Mouse (Mus musculus): Measurements from ENCODE around the gene Gm20509.
"Not testable (repeated sequence)": the region's sequence is repeated elsewhere in the genome, so short reads cannot be mapped to it uniquely, and the experiment has no call there.

Gm20509 gene

DNA sequence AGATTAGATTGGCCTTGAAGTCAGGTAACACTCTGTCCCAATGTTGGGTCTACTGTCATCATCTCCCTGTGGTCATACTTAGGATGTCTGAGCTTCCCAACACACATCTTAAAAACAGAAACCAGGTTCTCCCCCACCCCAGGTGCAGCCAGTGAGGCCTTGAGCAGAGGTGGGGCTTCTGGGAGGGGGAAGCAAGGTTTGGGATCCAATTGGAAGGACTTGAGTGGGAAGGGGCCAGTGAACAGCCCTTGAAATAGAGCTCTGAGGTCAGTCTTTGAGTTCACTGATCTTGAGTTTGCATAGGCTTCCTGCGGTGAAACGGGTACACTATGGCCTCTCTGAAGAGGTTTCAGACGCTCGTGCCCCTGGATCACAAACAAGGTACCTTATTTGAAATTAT, at the start of gene Gm20509:
Gm20509 (plus strand) TSS at position 290 of the 400 bp plus-strand sequence.
- DNase-seq (ENCODE audit: low spot score): no peak

DNA sequence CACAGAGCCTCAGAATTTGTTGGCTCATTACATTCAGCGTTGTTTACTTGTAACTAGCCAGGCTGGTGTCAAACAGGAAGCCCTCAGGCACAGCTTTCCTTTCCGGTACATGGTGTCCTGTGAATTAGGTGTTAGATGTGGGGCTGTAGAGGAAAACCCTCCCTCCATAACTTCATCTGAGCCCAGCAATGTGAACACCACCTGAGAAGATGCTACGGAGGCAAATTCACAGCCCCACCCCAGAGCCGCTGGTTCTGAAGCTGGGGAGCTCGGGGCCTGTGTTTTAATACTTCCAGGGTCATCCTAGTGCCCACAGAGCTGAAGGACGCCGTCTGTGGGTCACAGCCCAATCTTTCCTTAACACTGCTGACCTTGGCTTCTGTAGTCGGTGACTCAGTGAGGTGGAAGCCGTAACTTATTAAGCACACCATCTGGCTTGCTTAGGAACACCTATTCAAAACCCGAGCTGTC, 46.8 kb upstream of the Gm20509 start:
- DNase-seq (ENCODE audit: low spot score): peak; percentile 21

DNA sequence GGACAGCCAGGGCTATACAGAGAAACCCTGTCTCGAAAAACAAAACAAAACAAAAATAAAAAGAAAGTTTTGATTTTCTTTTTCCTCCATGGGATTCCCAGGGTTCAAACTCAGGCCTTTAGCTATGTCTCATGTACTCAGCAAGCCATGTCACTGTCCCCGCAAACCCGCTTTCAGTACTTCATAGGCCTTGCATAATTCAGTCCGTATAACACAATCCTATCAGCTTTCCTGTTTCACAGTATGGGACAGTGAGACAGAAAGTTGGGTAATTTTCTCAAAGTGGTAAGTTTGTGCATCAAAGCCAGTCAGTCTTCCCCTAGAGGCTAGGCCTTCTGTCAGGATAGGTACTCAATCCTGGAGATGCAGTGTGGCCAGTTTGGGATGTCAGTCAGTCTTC, 43.0 kb upstream of the Gm20509 start:
- no peak for DNase-seq (ENCODE audit: low spot score)

DNA sequence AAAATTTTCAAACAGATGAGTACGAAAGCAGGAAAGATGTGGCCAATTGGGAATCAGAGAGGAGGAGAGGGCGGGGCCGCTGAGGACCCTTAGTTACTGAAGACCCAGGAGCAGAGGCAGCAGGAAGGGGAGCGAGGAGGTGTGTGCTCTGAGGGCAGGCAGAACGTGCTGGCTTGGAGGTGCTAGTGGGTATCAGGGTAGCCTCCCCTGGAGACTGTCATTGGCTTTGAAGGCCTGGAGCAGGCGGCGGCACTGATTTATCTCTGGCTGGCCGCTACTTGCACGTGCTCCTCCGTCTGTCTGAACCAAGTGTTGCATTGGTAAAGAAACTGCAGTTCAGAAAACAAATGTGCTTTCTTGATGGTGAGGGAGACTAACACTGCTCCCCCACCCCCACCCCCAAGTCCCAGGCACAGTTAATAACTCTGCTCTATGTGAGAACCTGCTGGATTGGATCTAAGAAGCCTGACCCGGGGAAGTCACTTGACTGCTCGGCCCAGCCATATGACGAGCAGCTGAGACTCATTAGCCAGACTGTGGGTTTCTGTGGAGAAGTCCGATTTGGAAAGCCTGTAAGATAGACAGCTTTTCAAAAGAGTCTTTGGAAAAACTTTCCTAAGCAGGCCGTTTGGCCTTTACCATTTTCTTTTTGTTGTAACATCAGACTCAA, 38.5 kb upstream of the Gm20509 start:
- no peak for DNase-seq (ENCODE audit: low spot score)

DNA sequence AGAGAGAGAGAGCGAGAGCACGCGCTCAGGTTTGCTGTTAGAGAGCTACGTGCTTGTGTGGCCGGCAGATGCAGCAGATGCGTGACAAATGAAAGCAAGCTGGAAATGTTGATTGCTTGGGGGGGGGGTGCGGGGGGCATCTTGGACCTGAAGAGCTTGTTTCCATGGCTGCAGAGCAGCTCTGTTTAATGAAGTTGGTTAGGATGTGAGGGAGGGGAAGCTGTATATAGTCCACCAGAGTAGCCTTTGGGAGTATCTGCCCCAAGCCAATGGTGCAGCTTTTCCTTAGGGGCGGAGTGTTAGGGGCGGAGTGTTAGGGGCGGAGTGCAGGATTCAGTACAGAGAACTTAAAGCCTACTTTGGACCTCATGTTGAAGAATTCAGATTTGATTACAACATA, 35.2 kb upstream of the Gm20509 start:
- DNase-seq (ENCODE audit: low spot score): no peak

DNA sequence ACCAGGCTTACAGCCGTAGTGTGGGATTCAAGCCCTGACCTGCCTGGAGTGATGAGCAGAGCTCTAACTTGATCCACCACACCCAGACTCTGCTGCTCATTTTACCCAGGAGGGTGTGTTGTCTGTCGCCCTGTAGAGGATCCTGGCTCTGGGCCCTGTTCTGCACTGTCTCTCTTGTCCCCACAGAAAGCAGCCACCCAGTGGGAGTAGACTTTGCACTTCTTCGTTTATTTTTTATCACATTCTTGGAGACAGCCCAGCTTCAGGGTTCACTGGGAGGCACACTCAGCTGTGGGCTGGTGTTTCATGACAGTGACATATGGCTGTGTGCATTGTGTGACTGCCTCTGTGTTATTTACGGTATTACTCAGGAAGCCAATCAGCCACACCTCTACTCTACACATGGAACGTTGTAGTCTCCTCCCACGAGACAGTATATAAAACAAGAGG, 34.0 kb upstream of the Gm20509 start:
- no peak for DNase-seq (ENCODE audit: low spot score)

DNA sequence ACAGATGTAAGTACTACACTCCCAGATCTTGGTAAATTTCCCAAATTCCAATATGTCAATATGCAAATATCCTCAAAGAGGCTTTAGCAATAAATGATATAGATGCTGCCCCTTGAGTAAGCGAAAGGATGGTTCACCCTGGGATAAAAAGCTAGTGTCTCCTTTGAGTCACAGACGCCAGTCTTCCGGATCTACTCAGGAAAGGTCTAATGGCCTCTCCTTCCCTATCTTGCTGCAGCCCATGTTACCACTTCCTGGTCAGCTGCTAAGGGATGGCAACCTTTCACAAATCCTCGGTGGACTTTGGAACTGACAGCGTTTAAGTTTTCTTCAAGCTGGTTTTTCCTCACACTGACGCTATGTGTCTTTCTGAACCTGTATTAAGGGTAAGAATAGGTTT, 33.6 kb upstream of the Gm20509 start:
- DNase-seq (ENCODE audit: low spot score): no peak

DNA sequence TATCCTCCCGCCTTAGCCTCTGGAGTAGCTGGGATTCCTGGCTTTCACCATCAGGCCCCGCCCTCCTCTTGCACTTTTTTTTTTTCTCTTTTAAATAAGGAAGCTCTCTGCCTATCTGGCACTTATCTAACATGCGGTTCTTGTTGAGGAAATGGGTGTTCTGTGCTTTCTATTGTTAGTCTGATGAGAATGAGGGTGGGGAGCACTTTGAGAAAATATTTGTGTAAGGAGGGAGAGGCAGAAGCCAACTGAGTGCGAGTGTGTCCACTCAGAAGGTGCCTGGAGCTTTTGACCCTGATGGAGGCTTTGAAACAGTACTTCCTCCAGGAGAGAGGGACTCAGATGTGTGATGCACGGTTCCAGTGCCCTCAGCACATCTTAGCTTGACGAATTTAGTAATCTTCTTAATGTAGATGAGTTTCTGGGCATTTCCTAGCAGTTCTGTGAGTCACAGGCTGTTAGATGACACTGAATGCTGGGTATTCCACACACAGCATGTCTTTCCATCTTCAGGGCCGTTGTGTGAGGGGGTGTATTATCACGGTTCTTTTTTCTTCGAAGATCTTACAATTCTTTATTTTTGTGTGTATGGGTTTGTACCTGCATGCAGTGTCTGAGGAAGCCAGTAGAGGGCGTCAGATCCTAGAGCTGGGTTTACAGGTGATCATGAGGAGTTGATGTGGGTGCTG, 31.2 kb upstream of the Gm20509 start:
- no peak for DNase-seq (ENCODE audit: low spot score)

DNA sequence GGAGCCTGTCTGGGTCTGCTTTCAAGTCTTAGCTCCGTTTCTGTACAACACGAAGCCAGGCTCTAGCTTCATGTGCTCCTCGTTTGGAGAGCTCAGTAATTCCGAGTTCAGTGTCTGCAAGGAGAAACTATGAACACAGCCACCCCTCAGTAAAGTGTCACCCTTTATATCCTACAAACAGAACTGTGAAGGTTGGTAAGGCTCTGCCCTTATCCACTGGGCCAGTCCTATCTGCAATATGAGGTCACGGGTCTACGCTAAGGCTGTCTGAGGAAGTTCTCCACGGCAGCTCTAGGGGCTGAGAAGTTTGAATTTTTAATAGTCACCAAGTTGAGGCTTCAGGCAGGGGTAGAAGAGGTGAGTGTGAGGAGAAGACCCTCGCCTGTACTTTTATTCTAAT, 29.8 kb upstream of the Gm20509 start:
- no peak for DNase-seq (ENCODE audit: low spot score)

DNA sequence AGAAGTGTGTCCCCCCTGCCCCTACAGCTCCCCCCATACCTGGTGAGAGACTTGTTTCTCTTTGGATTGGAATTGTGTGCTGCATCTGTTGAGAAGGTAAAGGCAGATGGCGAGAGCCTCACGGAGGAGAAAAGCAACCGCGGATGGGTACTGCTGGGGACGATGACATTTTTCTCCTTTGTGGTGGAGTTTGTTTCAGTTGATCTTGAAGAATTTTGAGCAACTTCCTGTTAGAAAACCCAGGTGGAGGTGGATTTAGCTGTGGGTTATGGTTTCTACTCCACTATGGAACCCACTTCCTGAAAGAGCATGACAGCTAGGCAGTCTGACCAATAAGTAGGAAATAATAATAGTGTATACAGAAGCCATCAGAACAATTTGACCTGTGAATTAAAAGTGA, 29.1 kb upstream of the Gm20509 start:
- DNase-seq (ENCODE audit: low spot score): no peak

DNA sequence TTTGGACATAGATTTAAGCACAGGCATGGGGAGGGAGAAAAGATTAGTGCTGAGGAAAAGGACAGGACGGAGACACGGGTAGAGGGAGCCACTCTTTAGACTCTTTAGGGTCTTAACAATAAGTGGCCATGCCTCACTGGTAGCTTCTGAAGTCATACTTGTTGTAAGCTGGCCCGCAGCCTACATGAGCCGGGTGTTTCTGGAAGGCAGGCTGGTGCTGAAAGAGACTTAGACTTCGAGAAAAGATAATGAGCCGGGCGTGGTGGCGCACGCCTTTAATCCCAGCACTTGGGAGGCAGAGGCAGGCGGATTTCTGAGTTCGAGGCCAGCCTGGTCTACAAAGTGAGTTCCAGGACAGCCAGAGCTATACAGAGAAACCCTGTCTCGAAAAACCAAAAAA, 22.9 kb upstream of the Gm20509 start:
- DNase-seq (ENCODE audit: low spot score): not testable (repeated sequence)

DNA sequence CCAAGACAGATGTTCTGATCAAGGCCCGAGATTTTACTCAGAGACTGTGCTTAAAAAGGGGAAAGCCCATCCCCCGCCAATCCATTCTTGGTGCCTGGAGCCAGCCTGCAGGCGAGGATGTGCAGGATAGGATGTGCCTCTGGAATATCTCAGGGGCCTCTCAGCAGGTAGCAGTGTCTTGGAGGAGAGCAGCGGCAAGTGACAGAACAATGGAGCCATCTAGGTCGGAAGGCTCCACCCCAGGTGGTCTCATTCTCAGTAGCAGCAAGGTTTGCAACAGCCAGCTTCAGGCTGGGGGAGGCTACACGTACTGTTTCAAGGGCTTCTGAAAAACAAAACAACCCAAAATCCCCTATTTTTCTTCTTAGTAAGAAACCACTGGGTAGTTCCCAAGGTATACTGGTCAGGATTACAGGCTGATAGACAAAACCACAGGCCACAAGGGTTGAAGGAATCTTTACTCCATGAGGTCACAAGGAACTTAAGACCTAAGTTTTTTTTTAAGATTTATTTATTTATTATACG, 22.4 kb upstream of the Gm20509 start:
- DNase-seq (ENCODE audit: low spot score): no peak

DNA sequence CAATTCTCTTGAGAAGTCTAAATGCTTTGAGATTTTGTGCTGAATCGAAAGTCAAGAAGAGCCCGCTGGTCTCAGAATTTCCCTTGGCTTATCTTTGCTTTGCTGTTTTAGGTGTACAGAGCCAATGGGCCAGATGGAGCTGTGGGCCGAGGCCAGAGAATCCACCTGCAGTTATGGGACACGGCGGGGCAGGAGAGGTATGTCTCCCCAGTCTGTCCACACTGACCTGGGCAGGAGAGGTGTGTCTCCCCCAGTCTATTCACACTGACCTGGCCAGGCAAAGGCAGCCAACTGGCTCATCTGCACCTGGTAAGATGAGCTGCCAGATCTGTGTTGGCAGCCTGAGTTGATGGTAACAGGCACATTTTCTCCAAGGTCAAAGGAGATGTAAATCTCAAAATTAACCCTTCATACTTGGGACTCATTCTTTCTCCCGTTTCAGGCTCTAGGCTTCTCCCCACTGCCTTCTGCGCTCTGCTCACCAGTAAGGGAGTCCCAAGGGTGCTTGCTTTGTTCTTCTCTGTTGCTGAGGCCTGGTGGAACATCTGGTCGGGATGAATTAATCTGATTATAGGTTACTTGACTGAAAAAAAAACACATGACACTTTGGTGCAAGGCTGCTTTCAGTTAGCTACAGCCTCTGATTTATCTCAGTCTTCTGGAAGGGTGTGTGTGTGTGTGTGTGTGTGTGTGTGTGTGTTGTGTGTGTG, 19.8 kb upstream of the Gm20509 start:
- DNase-seq (ENCODE audit: low spot score): no peak

DNA sequence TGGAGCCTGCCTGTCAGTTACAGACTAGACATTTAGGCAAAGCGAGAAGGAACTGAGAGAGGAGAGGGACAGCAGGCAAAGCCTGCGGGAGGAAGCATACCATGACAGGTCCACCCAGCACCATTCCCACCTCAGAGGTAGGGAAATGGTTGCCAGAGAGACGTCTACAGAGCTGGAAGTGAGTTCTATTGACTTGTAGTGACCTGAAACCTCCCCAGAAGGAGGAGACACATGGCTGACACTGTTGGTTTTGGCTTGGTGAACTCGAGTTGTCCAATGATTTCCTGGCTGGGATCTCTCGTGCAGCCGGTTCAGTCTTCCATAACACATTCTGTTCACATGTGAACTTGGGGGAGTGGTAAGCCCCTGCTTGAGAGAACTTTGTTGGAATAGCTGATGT, 18.3 kb upstream of the Gm20509 start:
- DNase-seq (ENCODE audit: low spot score): no peak

DNA sequence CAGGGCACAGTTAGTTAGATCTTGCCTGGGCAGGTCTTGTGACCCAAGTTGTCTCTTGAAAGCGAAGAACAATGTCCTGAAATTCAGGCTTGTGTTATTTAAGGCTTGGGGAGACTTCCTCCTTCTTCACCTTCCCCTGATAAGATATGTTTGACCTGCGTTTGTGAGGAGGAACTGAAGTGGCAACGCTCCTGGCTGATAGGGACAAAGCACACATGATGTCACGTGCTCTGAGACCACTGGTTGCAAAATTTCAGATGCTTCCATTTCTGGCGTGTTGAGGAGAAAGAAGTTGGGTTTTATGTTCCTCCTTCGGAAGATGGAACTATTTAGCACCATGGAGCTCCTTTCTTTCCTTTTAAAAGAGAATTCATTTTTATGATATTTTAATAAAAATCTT, 16.4 kb upstream of the Gm20509 start:
- no peak for DNase-seq (ENCODE audit: low spot score)

DNA sequence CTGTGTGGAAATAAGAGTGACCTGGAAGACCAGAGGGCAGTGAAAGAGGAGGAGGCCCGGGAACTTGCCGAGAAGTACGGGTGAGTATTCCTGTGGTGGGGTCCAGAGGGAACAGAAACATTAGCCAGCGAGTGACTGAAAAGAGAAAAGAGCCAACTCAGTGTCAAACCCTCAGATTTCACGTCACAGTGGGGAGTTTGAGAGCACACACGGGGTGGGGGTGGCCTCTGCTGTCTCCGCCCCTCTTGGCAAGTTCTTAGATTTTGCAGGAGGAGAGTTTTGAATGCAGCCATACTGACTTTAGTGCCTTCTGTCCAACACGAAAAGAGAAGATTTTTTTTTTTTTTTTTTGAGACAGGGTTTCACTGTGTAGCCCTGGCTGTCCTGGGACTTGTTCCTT, 15.1 kb upstream of the Gm20509 start:
- no peak for DNase-seq (ENCODE audit: low spot score)

DNA sequence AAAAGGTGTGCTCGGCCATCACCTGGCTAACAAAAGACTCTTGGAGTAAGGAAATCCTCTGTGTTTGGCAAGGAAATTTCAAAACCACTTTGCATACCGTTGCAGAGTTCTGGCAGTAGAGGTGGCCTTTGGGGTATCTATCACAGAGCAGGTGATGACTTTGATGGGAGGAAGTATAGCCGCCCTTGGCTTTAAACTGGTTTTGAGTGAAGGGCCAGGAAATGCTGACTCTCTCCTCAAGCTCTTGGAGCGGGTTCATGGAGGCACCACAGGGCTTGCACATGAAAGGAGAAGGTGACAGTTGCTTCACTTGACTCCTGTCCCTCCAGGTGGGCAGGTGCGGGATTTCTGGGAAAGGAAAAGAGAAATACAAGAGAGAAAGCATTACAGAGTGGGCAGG, 14.7 kb upstream of the Gm20509 start:
- no peak for DNase-seq (ENCODE audit: low spot score)

DNA sequence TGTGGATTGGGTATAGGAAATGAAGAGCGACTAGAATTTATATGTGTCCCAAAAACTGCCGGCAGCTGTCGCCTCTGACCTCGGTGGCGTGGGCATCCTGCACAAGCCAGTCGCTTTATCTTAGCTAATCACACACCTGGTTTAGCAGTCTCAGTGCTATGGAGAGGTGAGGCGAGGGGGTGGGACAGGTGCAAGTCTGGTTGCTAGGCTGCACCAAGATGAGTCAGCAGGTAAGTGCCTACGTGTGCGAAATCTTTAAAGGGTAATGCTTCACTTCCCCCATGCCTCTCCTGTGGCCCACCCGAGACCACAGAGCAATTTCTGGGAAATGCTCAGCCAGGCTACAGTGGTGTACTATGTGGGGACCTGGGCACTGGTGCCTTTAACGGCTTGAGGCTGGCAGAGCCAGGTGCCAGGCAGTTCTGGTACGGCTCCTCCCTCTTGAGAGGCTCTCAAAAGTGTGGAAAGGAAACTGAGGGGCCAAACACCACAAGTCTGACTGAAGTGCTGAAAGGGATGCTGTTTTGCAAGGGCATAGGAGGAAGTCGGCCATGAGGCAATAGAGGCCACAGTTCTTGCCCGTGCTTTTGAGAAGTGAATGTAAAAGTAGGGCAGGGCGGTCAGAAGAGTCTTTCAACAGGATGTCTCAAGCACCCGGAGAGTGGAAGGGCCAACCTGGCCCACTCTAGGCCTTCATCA, 12.9 kb upstream of the Gm20509 start:
- no peak for DNase-seq (ENCODE audit: low spot score)

DNA sequence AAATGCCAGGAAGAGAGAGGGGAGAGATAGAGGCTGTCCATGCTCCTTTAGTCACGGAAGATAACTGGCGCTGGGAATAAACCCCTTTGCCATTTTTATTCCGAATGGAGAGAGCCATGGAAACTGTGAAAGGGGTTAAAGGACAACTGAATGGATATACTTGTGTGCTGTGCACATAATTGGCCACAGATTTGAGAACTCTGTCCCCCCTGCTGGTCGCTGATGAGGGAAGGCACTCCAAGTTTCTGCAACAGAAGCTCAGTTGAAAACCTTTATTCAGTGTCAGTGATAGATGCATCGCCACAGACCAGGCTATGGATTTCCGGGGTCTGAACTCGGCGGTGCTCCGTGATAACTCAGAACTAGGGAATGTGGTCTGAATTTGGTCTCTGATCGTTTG, 12.1 kb upstream of the Gm20509 start:
- DNase-seq (ENCODE audit: low spot score): no peak

DNA sequence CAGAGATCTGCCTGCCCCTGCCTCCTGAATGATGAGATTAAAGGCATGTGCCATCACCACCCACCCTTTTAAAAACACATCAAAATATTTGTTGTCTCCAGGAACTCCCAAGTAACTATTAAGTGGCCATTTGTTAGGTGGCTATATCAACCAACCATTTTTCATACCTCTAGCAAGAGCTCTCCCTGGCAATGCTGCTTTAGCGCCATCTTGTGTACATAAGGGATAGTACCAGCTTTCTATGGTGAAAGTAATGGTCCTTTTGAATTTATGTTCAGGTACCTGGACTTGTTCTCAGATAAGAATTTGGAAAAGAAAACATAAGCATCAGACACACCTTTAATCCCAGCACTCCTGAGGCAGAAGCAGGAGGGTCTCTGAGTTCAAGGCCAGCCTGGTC, 10.5 kb upstream of the Gm20509 start:
- no peak for DNase-seq (ENCODE audit: low spot score)

DNA sequence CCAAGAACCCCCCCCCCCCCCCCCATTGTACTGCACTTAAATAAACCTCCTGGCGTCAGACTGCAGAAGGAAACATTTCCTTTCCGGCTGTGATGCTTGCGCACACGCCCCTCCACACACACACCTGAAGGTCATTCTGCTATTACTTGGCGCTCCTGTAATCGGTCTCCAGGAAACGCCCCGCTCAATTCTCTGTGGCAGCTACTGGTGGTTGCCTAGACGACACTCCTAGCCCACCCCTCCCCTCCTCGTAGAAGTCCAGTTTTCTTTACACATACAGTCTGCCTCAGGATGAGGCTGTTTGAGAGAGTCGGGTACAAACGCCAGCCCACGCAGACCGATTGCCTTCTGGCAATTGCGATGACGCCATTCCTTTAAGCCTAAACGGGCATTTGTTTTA, 7.7 kb upstream of the Gm20509 start:
- DNase-seq (ENCODE audit: low spot score): no peak

DNA sequence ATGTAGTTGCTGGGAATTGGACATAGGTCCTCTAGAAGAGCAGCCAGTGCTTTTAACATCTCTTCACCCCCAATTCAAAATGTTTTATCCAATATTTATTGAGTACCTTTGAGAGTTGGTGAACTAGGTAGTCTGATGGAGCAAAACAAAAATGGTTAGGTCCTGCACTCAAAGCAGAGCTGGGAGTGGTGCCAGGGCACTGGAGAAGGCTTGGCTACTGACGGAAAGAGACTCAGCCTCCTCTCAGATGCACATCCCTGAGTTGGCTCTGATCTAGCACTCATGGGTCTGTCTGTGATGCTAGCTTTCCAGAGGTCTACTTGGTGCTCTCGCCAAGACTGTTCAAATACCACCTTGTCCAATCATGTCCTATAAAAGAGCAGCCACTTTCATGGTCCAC, 4.4 kb upstream of the Gm20509 start:
- DNase-seq (ENCODE audit: low spot score): no peak
